Comparison of ENCODE assay signal across 14 mouse cellular contexts in genomic region chr7:140902036-140902875, GRCm38 (mm10). TPM values are rescaled to one million over a fixed set of nuclear protein-coding genes. Genes with fewer than 3 reads are reported as not detected.
DNase-seq lines count a peak whose midpoint lies in the region; ATAC-seq and TF ChIP-seq lines count a peak whose summit lies in the region.
"Had no signal": no experiment of that assay in that cellular context is flagged by ENCODE, and none has a peak within 500 bp of the region (broad histone marks: within the 10 kb centered on the region; RNA-seq: fewer than 3 reads in every experiment).

No protein-coding gene starts in this region.

- TF ChIP-seq CTCF in lung, postnatal 0 days (IDR thresholded peaks at IDR 0.05), result no peak

- peaks cover 11% of the 10 kb centered on the region for H3K36me3 ChIP-seq in lung, postnatal 0 days (ENCODE audit: insufficient read depth, low read length)
- peaks cover 23% of the 10 kb centered on the region for H3K36me3 ChIP-seq in neural tube, embryonic 15.5 days

- H3K4me2 ChIP-seq in lung, postnatal 0 days (replicated peaks; ENCODE audit: low read depth, low read length), result no peak overlapping the region
- H3K4me2 ChIP-seq in neural tube, embryonic 15.5 days, result no peak overlapping the region
- H3K4me2 ChIP-seq: midbrain, embryonic 13.5 days; neural tube, embryonic 13.5 days had no signal

- H3K27ac ChIP-seq in lung, postnatal 0 days (ENCODE audit: low read length), result no peak overlapping the region
- H3K27ac ChIP-seq in neural tube, embryonic 15.5 days (replicated peaks), result no peak overlapping the region
- H3K27ac ChIP-seq: left cerebral cortex, adult 2 months; midbrain, embryonic 13.5 days; neural tube, embryonic 13.5 days had no signal

- no peaks in the 10 kb centered on the region for H3K9me3 ChIP-seq in lung, postnatal 0 days (ENCODE audit: low read length)
- no peaks in the 10 kb centered on the region for H3K9me3 ChIP-seq in neural tube, embryonic 15.5 days (replicated peaks)
- H3K9me3 ChIP-seq: midbrain, embryonic 13.5 days; neural tube, embryonic 13.5 days had no signal

- intact Hi-C loops in heart, postnatal 36 days (cut with DNase I), result no loop called here

- no peak for ATAC-seq in lung, postnatal 0 days
- no peak for ATAC-seq in neural tube, embryonic 15.5 days (ENCODE audit: low FRiP score)
- no peak for ATAC-seq in inflammation-experienced regulatory T-cells, adult 6 months

- H3K9ac ChIP-seq in lung, postnatal 0 days (replicated peaks; ENCODE audit: low read depth), result no peak overlapping the region
- no peak overlapping the region for H3K9ac ChIP-seq in neural tube, embryonic 15.5 days (replicated peaks)
- H3K9ac ChIP-seq: liver, postnatal 0 days; midbrain, embryonic 13.5 days; neural tube, embryonic 13.5 days had no signal

- H3K4me1 ChIP-seq in lung, postnatal 0 days (ENCODE audit: insufficient read depth, low read depth, low read length), result no peaks in the 10 kb centered on the region
- H3K4me1 ChIP-seq in neural tube, embryonic 15.5 days, result peaks cover 7% of the 10 kb centered on the region; the same call in 1 of the 2 replicates
- H3K4me1 ChIP-seq: midbrain, embryonic 13.5 days had no signal

- H3K27me3 ChIP-seq in lung, postnatal 0 days (replicated peaks; ENCODE audit: insufficient read depth, low read length), result no peaks in the 10 kb centered on the region
- no peaks in the 10 kb centered on the region for H3K27me3 ChIP-seq in neural tube, embryonic 15.5 days (replicated peaks)
- H3K27me3 ChIP-seq: midbrain, embryonic 13.5 days; neural tube, embryonic 13.5 days had no signal

- WGBS in lung, postnatal 0 days, result 76% methylated on average over 15 of the region's 15 CpGs
- 80% methylated on average over 15 of the region's 15 CpGs for WGBS in neural tube, embryonic 15.5 days

- DNase-seq in heart, adult 18-20 months, result peak; percentile 34 to 40
- no peak for DNase-seq in heart, postnatal 36 days
- peak; percentile 6 for DNase-seq in lung, postnatal 0 days (ENCODE audit: low spot score)
- no peak for DNase-seq in lung, postnatal 4 days
- DNase-seq in gastrocnemius, postnatal 25 days, result peak; percentile 68
- DNase-seq in right cerebral cortex, adult 18-20 months, result no peak

- TF ChIP-seq EP300 in lung, postnatal 0 days (IDR thresholded peaks at IDR 0.05), result no peak

- no peak overlapping the region for H3K4me3 ChIP-seq in lung, postnatal 0 days (ENCODE audit: low read depth, low read length)
- no peak overlapping the region for H3K4me3 ChIP-seq in neural tube, embryonic 15.5 days (replicated peaks)
- H3K4me3 ChIP-seq: erythroblast, embryonic 14.5 days; left cerebral cortex, adult 2 months; midbrain, embryonic 13.5 days; neural tube, embryonic 13.5 days had no signal

RNA-seq across cellular contexts. Expression of gene Cox8b, which starts 2.0 kb away (rescaled TPM):
- total RNA-seq in heart, adult 18-20 months (2021), result 1,000 to 10,000 TPM; 3,201 to 3,214 TPM
- total RNA-seq in heart, postnatal 36 days (2021), result 1,000 to 10,000 TPM; 2,774 to 2,839 TPM
- 13.1 and 18.3 TPM in 2 replicates for polyA plus RNA-seq in lung, postnatal 0 days (2015; fragmentation: Nextera tagmentation; extraction: Ambion mirVana)
- 1,000 to 10,000 TPM; 1,696 to 1,975 TPM for total RNA-seq in gastrocnemius, postnatal 25 days (2021)
- 1.5 and 4.8 TPM in 2 replicates for polyA plus RNA-seq in neural tube, embryonic 15.5 days (2015; fragmentation: Nextera tagmentation; extraction: Ambion mirVana)
- not detected for polyA plus RNA-seq in inflammation-experienced regulatory T-cells, adult 6 months (2017; shearing (Covaris generic))
- total RNA-seq: hematopoietic stem cell, adult 5-6 weeks had no signal
- polyA plus RNA-seq: erythroblast, embryonic 14.5 days; midbrain, embryonic 13.5 days had no signal

RNA-seq across cellular contexts. Expression of gene Nlrp6, which starts 18.4 kb away (rescaled TPM):
- total RNA-seq in heart, adult 18-20 months (2021), result not detected
- total RNA-seq in heart, postnatal 36 days (2021), result not detected
- 0.07 and 0.10 TPM in 2 replicates for polyA plus RNA-seq in lung, postnatal 0 days (2015; fragmentation: Nextera tagmentation; extraction: Ambion mirVana)
- not detected for total RNA-seq in gastrocnemius, postnatal 25 days (2021)
- polyA plus RNA-seq in neural tube, embryonic 15.5 days (2015; fragmentation: Nextera tagmentation; extraction: Ambion mirVana), result 0.67 and 5.6 TPM in 2 replicates
- polyA plus RNA-seq in inflammation-experienced regulatory T-cells, adult 6 months (2017; shearing (Covaris generic)), result not detected
- polyA plus RNA-seq: erythroblast, embryonic 14.5 days had no signal

RNA-seq across cellular contexts. Expression of gene Sirt3, which starts 20.1 kb away (rescaled TPM):
- 10 to 100 TPM; 61.9 to 69.3 TPM for total RNA-seq in heart, adult 18-20 months (2021)
- total RNA-seq in heart, postnatal 36 days (2021), result 10 to 100 TPM; 62.1 to 71.1 TPM
- polyA plus RNA-seq in lung, postnatal 0 days (2015; fragmentation: Nextera tagmentation; extraction: Ambion mirVana), result 23.7 and 25.8 TPM in 2 replicates
- 10 to 100 TPM; 25.4 to 26.6 TPM for total RNA-seq in gastrocnemius, postnatal 25 days (2021)
- polyA plus RNA-seq in neural tube, embryonic 15.5 days (2015; fragmentation: Nextera tagmentation; extraction: Ambion mirVana), result 61.9 and 67.8 TPM in 2 replicates
- 10 to 100 TPM in 2 of 3 experiments, 1 to 10 TPM in 1; 9.1 to 10.8 (median 10.6) TPM for polyA plus RNA-seq in inflammation-experienced regulatory T-cells, adult 6 months (2017; shearing (Covaris generic))

RNA-seq across cellular contexts. Expression of gene Psmd13, which starts 20.5 kb away (rescaled TPM):
- 10 to 100 TPM; 76.5 to 84.0 TPM for total RNA-seq in heart, adult 18-20 months (2021)
- 10 to 100 TPM; 85.8 to 92.3 TPM for total RNA-seq in heart, postnatal 36 days (2021)
- polyA plus RNA-seq in lung, postnatal 0 days (2015; fragmentation: Nextera tagmentation; extraction: Ambion mirVana), result 157 and 164 TPM in 2 replicates
- 10 to 100 TPM; 79.5 to 88.7 TPM for total RNA-seq in gastrocnemius, postnatal 25 days (2021)
- 253 and 254 TPM in 2 replicates for polyA plus RNA-seq in neural tube, embryonic 15.5 days (2015; fragmentation: Nextera tagmentation; extraction: Ambion mirVana)
- polyA plus RNA-seq in inflammation-experienced regulatory T-cells, adult 6 months (2017; shearing (Covaris generic)), result 100 to 1,000 TPM in 2 of 3 experiments, 10 to 100 TPM in 1; 98.5 to 206 (median 105) TPM

RNA-seq across cellular contexts. Expression of gene Pgghg, which starts 38.9 kb away (rescaled TPM):
- total RNA-seq in heart, adult 18-20 months (2021), result 1 to 10 TPM; 3.5 to 4.3 TPM
- 1 to 10 TPM; 4.4 to 4.9 TPM for total RNA-seq in heart, postnatal 36 days (2021)
- 12.7 and 14.4 TPM in 2 replicates for polyA plus RNA-seq in lung, postnatal 0 days (2015; fragmentation: Nextera tagmentation; extraction: Ambion mirVana)
- 1 to 10 TPM; 4.3 to 4.6 TPM for total RNA-seq in gastrocnemius, postnatal 25 days (2021)
- 6.3 and 10.2 TPM in 2 replicates for polyA plus RNA-seq in neural tube, embryonic 15.5 days (2015; fragmentation: Nextera tagmentation; extraction: Ambion mirVana)
- 10 to 100 TPM; 16.6 to 22.5 (median 18.2) TPM for polyA plus RNA-seq in inflammation-experienced regulatory T-cells, adult 6 months (2017; shearing (Covaris generic))

Comparison
In these comparisons a context has a peak if more than half of its experiments do, and no peak if none do; other contexts are left out.
1. DNase-seq: peak in heart, adult 18-20 months (2 of 2), lung, postnatal 0 days (single experiment) and gastrocnemius, postnatal 25 days (single experiment); none in heart, postnatal 36 days (0 of 2), lung, postnatal 4 days (0 of 2) and right cerebral cortex, adult 18-20 months (single experiment).